Comparison of ENCODE assay signal across 21 mouse cellular contexts in the genomic region with DNA sequence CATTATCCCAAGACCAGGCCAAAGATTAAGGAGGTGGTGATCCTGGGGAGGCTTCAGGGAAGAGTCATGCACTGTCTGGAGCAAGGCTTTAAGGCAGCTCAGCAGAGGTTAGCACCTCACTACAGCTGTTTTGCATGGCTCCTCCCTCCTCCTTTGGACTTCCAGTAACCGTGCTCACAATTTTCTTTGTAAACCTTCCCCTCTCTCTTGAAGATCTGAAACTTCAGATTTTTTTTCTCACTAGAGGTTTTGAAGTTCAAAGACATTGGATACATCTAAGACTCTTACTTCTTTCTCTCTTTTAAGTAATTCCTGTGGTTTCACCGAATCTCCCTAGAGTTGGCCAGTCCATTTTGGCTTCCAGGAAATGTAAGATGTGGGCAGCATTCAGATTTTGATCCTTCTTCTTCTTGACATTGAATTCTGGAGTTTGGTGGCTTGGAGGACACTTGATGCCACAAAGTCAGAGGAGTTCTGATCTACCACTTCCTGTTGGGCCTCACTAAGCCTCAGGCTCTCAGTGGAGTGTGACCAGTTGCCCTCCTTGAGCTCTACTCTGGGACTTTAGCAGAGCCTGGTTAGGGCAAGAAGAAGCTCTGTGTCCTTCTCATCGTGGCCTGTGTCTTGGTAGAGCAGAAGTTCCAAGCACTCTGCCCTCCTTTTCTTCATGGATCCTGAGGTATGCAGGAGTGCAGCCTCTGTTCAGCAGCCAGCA.
DNase-seq lines count a peak whose midpoint lies in the region; ATAC-seq and TF ChIP-seq lines count a peak whose summit lies in the region.
"Had no signal": no experiment of that assay in that cellular context is flagged by ENCODE, and none has a peak within 500 bp of the region (broad histone marks: within the 10 kb centered on the region; RNA-seq: fewer than 3 reads in every experiment).

No protein-coding gene starts in this region.

- no peaks in the 10 kb centered on the region for H3K9me3 ChIP-seq in CH12.LX (replicated peaks; ENCODE audit: low read length)
- H3K9me3 ChIP-seq: embryonic facial prominence, embryonic 10.5 days; forebrain, embryonic 13.5 days; heart, embryonic 12.5 days; hindbrain, embryonic 12.5 days had no signal

- H3K36me3 ChIP-seq in CH12.LX (replicated peaks in 1 of 2; ENCODE audit: control insufficient read depth in 1 of 2, insufficient read depth in 1 of 2, low read length in 1 of 2), result no peaks in the 10 kb centered on the region
- H3K36me3 ChIP-seq: embryonic facial prominence, embryonic 10.5 days; heart, embryonic 12.5 days; hindbrain, embryonic 12.5 days had no signal

- no peak for TF ChIP-seq RAD21 in CH12.LX (IDR thresholded peaks at IDR 0.05; ENCODE audit: low read depth, low read length)

- DNase-seq in A20 (ENCODE audit: low read depth, low spot score) (peak; percentile 64), CH12.LX (ENCODE audit: extremely low read depth) (peak; percentile 76)
- DNase-seq in B cell, adult 2 months, result peak; percentile 23
- no peak for DNase-seq in cerebellum, postnatal 4 days (ENCODE audit: low spot score in 2 of 2)
- no peak for DNase-seq in heart, postnatal 4 days
- DNase-seq in adrenal gland, postnatal 14 days, result no peak
- no peak for DNase-seq in urinary bladder, adult 18-20 months (ENCODE audit: low spot score in 2 of 2)
- DNase-seq: adrenal gland, adult 2 months; adrenal gland, postnatal 36 days; cerebellum, adult 9-10 months; cerebellum, postnatal 25 days; forebrain, postnatal 0 days; gastrocnemius, postnatal 25 days; heart, postnatal 36 days had no signal

- peak overlapping the region; percentile 20; the same call in 1 of the 2 replicates for H3K9ac ChIP-seq in CH12.LX (ENCODE audit: insufficient read depth, low read depth)
- H3K9ac ChIP-seq: forebrain, embryonic 13.5 days; forebrain, postnatal 0 days; heart, embryonic 12.5 days; hindbrain, embryonic 12.5 days had no signal

- no peaks in the 10 kb centered on the region for H3K27me3 ChIP-seq in CH12.LX (replicated peaks)
- H3K27me3 ChIP-seq: forebrain, embryonic 13.5 days; heart, embryonic 12.5 days; hindbrain, embryonic 12.5 days had no signal

- H3K27ac ChIP-seq in CH12.LX (ENCODE audit: insufficient read depth, low read depth), result peak overlapping the region; percentile 74
- H3K27ac ChIP-seq: embryonic facial prominence, embryonic 10.5 days; forebrain, embryonic 13.5 days; hindbrain, embryonic 12.5 days had no signal

- H3K4me1 ChIP-seq in CH12.LX (ENCODE audit: control insufficient read depth in 1 of 2, insufficient read depth in 2 of 2), result peaks cover 20 to 66% of the 10 kb centered on the region in 2 experiments
- H3K4me1 ChIP-seq: forebrain, embryonic 13.5 days; hindbrain, embryonic 12.5 days had no signal

- TF ChIP-seq EP300 in CH12.LX (IDR thresholded peaks at IDR 0.05; ENCODE audit: low read length), result no peak; the same call in 1 of the 2 replicates

- no peak for TF ChIP-seq CTCF in CH12.LX (conservative IDR thresholded peaks at IDR 0.05 in 1 of 2, IDR thresholded peaks at IDR 0.05 in 1 of 2; ENCODE audit: low read depth in 2 of 2, low read length in 2 of 2)

- peak overlapping the region; percentile 18 for H3K4me2 ChIP-seq in CH12.LX (ENCODE audit: insufficient read depth, low read depth, poor library complexity, severe bottlenecking)
- H3K4me2 ChIP-seq: forebrain, embryonic 13.5 days; heart, embryonic 12.5 days; hindbrain, embryonic 12.5 days had no signal

- dilution Hi-C loops in CH12.LX (cut with MboI; ENCODE audit: extremely low pct_ligation_motif_present, extremely low pct_unique_long_range_greater_than_20kb, low sequenced_read_pairs), result no loop called here

- ATAC-seq in inflammation-experienced regulatory T-cells, adult 6 months, result peak; percentile 72
- ATAC-seq: forebrain, embryonic 13.5 days; forebrain, postnatal 0 days; hindbrain, embryonic 16.5 days; intestine, embryonic 16.5 days had no signal

- H3K79me2 ChIP-seq in CH12.LX (replicated peaks; ENCODE audit: control insufficient read depth, extremely low read depth, insufficient read depth, poor library complexity, severe bottlenecking), result no peaks in the 10 kb centered on the region

- peak overlapping the region in 2 of 3 experiments; percentile 2 to 7 for H3K4me3 ChIP-seq in CH12.LX (replicated peaks in 1 of 3; ENCODE audit: low read depth in 2 of 3, low read length in 2 of 3, poor library complexity in 1 of 3)
- H3K4me3 ChIP-seq: embryonic facial prominence, embryonic 10.5 days; forebrain, embryonic 13.5 days; heart, embryonic 12.5 days; hindbrain, embryonic 12.5 days had no signal

- peak; percentile 32; the same call in 1 of the 2 replicates for TF ChIP-seq POLR2A in CH12.LX (IDR thresholded peaks at IDR 0.05; ENCODE audit: low read depth, low read length)

- in situ Hi-C loops in CH12.LX (cut with MboI; ENCODE audit: low pct_ligation_motif_present, low pct_unique_long_range_greater_than_20kb, low sequenced_read_pairs), result loop anchor here (5.0 kb wide), 1 partner anchor 100 kb away; no protein-coding TSS in a partner anchor

TF ChIP-seq in CH12.LX, 34 proteins besides CTCF, POLR2A, EP300 and RAD21:
- peak; percentile 80 for TF ChIP-seq ZNF384 (IDR thresholded peaks at IDR 0.05; ENCODE audit: low read depth, low read length)
- peak; percentile 41; the same call in 1 of the 2 replicates for TF ChIP-seq ELF1 (IDR thresholded peaks at IDR 0.05; ENCODE audit: low read depth, low read length)
- TF ChIP-seq UBTF (IDR thresholded peaks at IDR 0.05; ENCODE audit: low read depth, low read length), result no peak

Comparison
In these comparisons a context has a peak if more than half of its experiments do, and no peak if none do; other contexts are left out.
1. DNase-seq: peak in A20 (single experiment), B cell, adult 2 months (2 of 2) and CH12.LX (single experiment); none in cerebellum, postnatal 4 days (0 of 2), heart, postnatal 4 days (single experiment), adrenal gland, postnatal 14 days (single experiment) and urinary bladder, adult 18-20 months (0 of 2).